Mouse (Mus musculus): ENCODE measurements at regions not wholly inside any gene's neighbourhood (a gene's known extent, or its start where the extent isn't known, plus 50 kb on each side); places are given as distances from the start of the nearest gene placed in this dataset.
A peak's percentile ranks its signal among the peaks of the same experiment; 100 is the strongest.

DNA sequence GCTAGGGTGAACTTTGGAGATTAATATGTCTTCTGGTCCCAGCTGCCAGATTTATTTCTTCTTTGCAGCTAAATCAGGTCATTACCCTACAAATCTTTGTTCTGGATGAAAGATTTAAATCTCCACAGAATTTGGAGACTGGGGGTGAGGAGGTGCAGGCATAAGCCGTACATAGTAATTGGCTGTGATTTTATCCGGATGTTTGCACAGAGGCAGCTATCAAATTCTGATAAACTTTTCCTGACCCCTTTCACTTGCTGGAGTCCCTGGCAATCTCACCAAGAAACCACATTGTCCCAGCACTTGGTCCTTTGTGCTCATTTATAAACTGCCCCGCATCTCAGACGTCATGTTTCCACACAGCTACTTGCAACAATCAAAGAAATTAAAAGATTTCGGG is 128.8 kb upstream of the Map3k7 start:
- peak; percentile 70; the same call in 1 of the 2 replicates for ATAC-seq (ENCODE audit: low FRiP score, low TSS enrichment)
- 26% methylated on average over 5 of the region's 5 CpGs for WGBS
- no peaks in the 10 kb centered on the region for H3K27me3 ChIP-seq (ENCODE audit: control insufficient read depth, insufficient read depth, low read length)
- H3K4me1 ChIP-seq (ENCODE audit: control insufficient read depth, insufficient read depth, low read length): peaks cover 27% of the 10 kb centered on the region
- no peak overlapping the region for H3K9ac ChIP-seq (ENCODE audit: low read depth, low read length)
- H3K27ac ChIP-seq (ENCODE audit: low read depth, low read length): peak overlapping the region; percentile 85; the same call in 1 of the 2 replicates
- no peak overlapping the region for H3K4me3 ChIP-seq (ENCODE audit: low read length)
- no peaks in the 10 kb centered on the region for H3K36me3 ChIP-seq (ENCODE audit: control insufficient read depth, insufficient read depth, low read length)
- H3K9me3 ChIP-seq (ENCODE audit: control insufficient read depth, low read length): no peaks in the 10 kb centered on the region
- no peak overlapping the region for H3K4me2 ChIP-seq (replicated peaks; ENCODE audit: low read depth, low read length)

DNA sequence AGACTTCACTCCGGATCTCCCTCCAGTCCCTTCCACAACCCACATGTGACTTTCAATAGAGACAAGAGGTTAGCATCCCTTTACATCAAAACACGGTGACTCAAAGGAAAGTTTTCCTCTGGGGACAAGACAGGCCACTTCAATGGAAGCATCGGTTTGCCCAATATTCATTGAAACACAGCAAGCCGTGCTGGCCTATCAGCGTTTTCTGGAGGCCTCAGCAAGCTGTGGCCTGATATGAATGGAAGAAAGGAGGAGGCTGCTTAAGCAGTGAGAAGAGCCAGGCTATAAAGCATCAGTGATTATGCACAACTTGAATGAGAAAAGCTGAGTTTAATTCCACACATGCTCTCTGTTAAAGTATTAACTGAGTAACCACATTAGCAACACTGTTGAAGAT is 125.3 kb upstream of the Map3k7 start:
- Histone ChIP-seq H3K27ac (ENCODE audit: low read depth, low read length) (0 out of 2 replicates have a peak overlapping the region, but pooled peaks have one; percentile 24), H3K27me3 (ENCODE audit: control insufficient read depth, insufficient read depth, low read length) (no peaks in the 10 kb centered on the region), H3K9me3 (ENCODE audit: control insufficient read depth, low read length) (peaks cover 5% of the 10 kb centered on the region; the same call in 1 of the 2 replicates), H3K9ac (ENCODE audit: low read depth, low read length) (no peak overlapping the region), H3K4me3 (ENCODE audit: low read length) (no peak overlapping the region), H3K4me2 (replicated peaks; ENCODE audit: low read depth, low read length) (no peak overlapping the region), H3K36me3 (ENCODE audit: control insufficient read depth, insufficient read depth, low read length) (no peaks in the 10 kb centered on the region), H3K4me1 (ENCODE audit: control insufficient read depth, insufficient read depth, low read length) (peaks cover 24% of the 10 kb centered on the region)
- 36% methylated on average over 5 of the region's 5 CpGs for whole genome bisulfite sequencing
- no peak for ATAC-seq (ENCODE audit: low FRiP score, low TSS enrichment)

DNA sequence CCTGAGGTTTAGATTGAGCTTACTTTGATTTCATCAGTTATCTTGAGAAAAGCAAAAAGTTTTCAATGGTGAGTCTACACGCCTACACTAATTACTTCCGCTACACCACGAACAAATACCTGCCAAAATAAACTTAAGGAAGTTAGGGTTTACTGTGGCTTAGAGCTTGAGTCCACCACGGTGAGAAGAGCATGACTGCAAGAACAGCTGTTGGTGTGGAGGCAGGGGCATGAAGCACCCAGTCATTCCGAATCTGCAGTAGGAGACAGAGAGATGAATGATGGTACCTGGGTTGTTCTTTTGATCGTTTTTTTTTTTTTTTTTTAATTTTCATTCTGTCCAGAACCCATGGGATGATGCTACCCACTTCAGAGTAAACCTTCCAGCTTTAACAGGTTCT is 114.1 kb upstream of the Map3k7 start:
- Histone ChIP-seq H3K27ac (ENCODE audit: low read depth, low read length) (no peak overlapping the region), H3K27me3 (ENCODE audit: control insufficient read depth, insufficient read depth, low read length) (no peaks in the 10 kb centered on the region), H3K4me2 (replicated peaks; ENCODE audit: low read depth, low read length) (no peak overlapping the region), H3K9me3 (ENCODE audit: control insufficient read depth, low read length) (no peaks in the 10 kb centered on the region; the same call in 1 of the 2 replicates), H3K36me3 (ENCODE audit: control insufficient read depth, insufficient read depth, low read length) (no peaks in the 10 kb centered on the region), H3K9ac (ENCODE audit: low read depth, low read length) (no peak overlapping the region), H3K4me1 (ENCODE audit: control insufficient read depth, insufficient read depth, low read length) (no peaks in the 10 kb centered on the region), H3K4me3 (ENCODE audit: low read length) (no peak overlapping the region)
- no peak for ATAC-seq (ENCODE audit: low FRiP score, low TSS enrichment)
- 68% methylated on average over 6 of the region's 6 CpGs for WGBS

DNA sequence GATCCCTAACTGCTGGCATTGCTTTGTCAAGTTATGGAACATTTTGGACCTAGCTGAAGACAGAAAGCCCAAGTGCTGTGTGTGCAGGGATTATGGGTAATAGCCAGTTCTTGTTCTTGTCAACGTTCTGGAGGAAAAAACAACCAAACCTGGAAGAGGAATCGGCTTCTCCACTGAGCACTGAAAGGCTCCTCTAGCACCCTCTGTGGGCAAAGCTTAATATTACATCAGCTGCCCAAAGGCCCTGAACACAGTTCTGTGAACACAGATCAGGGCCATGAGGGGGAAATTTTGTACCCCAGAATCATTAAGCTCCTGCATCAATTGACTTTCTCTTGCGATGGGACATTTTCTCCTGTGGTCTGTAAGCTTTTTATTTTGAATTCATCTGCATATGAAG is 112.9 kb upstream of the Map3k7 start:
- Histone ChIP-seq H3K9ac (ENCODE audit: low read depth, low read length) (no peak overlapping the region), H3K4me2 (replicated peaks; ENCODE audit: low read depth, low read length) (no peak overlapping the region), H3K9me3 (ENCODE audit: control insufficient read depth, low read length) (no peaks in the 10 kb centered on the region; the same call in 1 of the 2 replicates), H3K27me3 (ENCODE audit: control insufficient read depth, insufficient read depth, low read length) (no peaks in the 10 kb centered on the region), H3K4me3 (ENCODE audit: low read length) (no peak overlapping the region), H3K27ac (ENCODE audit: low read depth, low read length) (no peak overlapping the region), H3K4me1 (ENCODE audit: control insufficient read depth, insufficient read depth, low read length) (no peaks in the 10 kb centered on the region), H3K36me3 (ENCODE audit: control insufficient read depth, insufficient read depth, low read length) (no peaks in the 10 kb centered on the region)
- ATAC-seq (ENCODE audit: low FRiP score, low TSS enrichment): no peak
- 45% methylated on average over 3 of the region's 3 CpGs for WGBS

DNA sequence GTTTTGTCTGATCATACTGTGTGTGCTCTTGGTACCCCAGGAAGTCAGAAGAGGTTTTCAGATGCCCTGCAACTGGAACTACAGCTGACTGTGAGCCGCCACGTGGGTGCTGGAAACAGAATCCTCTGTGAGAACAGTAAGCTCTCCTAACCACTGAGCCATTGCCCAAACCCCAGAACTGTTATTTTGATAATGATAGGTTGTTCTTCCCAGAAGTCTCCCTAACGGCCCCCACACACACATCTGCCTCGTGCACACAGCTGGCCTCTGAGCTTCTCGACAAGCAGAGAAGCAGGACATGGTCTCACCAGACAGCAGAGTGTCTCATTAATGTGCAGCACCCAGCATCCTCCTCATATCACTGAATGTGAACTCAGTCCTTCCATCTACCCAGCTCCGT is 110.0 kb upstream of the Map3k7 start:
- Histone ChIP-seq H3K4me3 (ENCODE audit: low read length) (no peak overlapping the region), H3K4me1 (ENCODE audit: control insufficient read depth, insufficient read depth, low read length) (no peaks in the 10 kb centered on the region), H3K27ac (ENCODE audit: low read depth, low read length) (no peak overlapping the region)

DNA sequence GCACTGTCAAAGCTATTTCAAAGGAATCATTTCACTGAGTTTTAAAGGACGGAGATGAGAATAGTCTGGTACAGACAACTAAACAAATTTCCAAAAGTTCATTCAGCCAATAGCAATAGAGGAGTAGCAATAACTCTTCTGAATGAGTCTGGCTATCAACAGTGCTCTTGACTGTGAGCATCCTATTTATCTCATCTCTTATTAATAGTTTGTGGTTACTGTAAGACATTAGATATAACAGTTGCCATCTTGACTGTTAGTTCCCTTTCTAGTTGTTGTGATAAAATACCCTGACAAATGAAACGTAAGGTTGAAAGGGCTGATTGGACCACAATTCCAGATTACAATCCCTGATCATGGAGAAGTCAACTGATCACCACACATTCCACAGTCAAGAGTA is 103.5 kb upstream of the Map3k7 start:
- H3K36me3 ChIP-seq (ENCODE audit: control insufficient read depth, insufficient read depth, low read length): no peaks in the 10 kb centered on the region
- no peak overlapping the region for H3K4me3 ChIP-seq (ENCODE audit: low read length)
- no peak overlapping the region for H3K4me2 ChIP-seq (replicated peaks; ENCODE audit: low read depth, low read length)
- H3K4me1 ChIP-seq (ENCODE audit: control insufficient read depth, insufficient read depth, low read length): no peaks in the 10 kb centered on the region
- 92% methylated on average over 2 of the region's 2 CpGs for WGBS
- no peak for ATAC-seq (ENCODE audit: low FRiP score, low TSS enrichment)
- no peaks in the 10 kb centered on the region for H3K27me3 ChIP-seq (ENCODE audit: control insufficient read depth, insufficient read depth, low read length)
- no peaks in the 10 kb centered on the region for H3K9me3 ChIP-seq (ENCODE audit: control insufficient read depth, low read length)
- no peak overlapping the region for H3K9ac ChIP-seq (ENCODE audit: low read depth, low read length)
- H3K27ac ChIP-seq (ENCODE audit: low read depth, low read length): no peak overlapping the region

More for the DNA sequence above, 110.0 kb upstream of the Map3k7 start:
- 75% methylated on average over 6 of the region's 6 CpGs for WGBS
- Histone ChIP-seq H3K4me2 (replicated peaks; ENCODE audit: low read depth, low read length) (no peak overlapping the region), H3K36me3 (ENCODE audit: control insufficient read depth, insufficient read depth, low read length) (no peaks in the 10 kb centered on the region), H3K9ac (ENCODE audit: low read depth, low read length) (no peak overlapping the region), H3K27me3 (ENCODE audit: control insufficient read depth, insufficient read depth, low read length) (no peaks in the 10 kb centered on the region), H3K9me3 (ENCODE audit: control insufficient read depth, low read length) (no peaks in the 10 kb centered on the region)
- ATAC-seq (ENCODE audit: low FRiP score, low TSS enrichment): no peak

DNA sequence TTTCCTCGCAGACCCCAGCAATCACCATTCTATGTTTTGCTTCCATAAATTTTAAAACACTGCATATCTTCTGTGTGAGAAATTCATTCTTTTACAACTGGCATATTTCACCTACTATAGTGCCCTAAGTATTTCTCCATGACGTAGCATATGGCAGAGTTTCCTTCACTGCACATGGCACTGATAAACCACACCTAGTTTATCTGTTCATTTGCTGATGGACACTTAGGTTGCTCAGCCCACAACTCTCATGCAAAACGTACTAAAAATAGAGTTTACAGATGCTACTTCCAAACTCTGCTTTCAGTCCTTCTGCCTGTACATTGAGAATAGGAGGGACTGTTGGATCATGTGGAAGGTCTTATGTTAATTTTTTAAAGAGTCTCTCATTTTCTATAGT is 102.7 kb upstream of the Map3k7 start:
- no peak overlapping the region for H3K4me2 ChIP-seq (replicated peaks; ENCODE audit: low read depth, low read length)
- H3K36me3 ChIP-seq (ENCODE audit: control insufficient read depth, insufficient read depth, low read length): no peaks in the 10 kb centered on the region
- H3K9me3 ChIP-seq (ENCODE audit: control insufficient read depth, low read length): no peaks in the 10 kb centered on the region
- no peak overlapping the region for H3K4me3 ChIP-seq (ENCODE audit: low read length)
- no peaks in the 10 kb centered on the region for H3K4me1 ChIP-seq (ENCODE audit: control insufficient read depth, insufficient read depth, low read length)
- H3K27ac ChIP-seq (ENCODE audit: low read depth, low read length): no peak overlapping the region
- ATAC-seq (ENCODE audit: low FRiP score, low TSS enrichment): no peak
- no peak overlapping the region for H3K9ac ChIP-seq (ENCODE audit: low read depth, low read length)
- no peaks in the 10 kb centered on the region for H3K27me3 ChIP-seq (ENCODE audit: control insufficient read depth, insufficient read depth, low read length)
- 77% methylated on average over 3 of the region's 3 CpGs for WGBS

DNA sequence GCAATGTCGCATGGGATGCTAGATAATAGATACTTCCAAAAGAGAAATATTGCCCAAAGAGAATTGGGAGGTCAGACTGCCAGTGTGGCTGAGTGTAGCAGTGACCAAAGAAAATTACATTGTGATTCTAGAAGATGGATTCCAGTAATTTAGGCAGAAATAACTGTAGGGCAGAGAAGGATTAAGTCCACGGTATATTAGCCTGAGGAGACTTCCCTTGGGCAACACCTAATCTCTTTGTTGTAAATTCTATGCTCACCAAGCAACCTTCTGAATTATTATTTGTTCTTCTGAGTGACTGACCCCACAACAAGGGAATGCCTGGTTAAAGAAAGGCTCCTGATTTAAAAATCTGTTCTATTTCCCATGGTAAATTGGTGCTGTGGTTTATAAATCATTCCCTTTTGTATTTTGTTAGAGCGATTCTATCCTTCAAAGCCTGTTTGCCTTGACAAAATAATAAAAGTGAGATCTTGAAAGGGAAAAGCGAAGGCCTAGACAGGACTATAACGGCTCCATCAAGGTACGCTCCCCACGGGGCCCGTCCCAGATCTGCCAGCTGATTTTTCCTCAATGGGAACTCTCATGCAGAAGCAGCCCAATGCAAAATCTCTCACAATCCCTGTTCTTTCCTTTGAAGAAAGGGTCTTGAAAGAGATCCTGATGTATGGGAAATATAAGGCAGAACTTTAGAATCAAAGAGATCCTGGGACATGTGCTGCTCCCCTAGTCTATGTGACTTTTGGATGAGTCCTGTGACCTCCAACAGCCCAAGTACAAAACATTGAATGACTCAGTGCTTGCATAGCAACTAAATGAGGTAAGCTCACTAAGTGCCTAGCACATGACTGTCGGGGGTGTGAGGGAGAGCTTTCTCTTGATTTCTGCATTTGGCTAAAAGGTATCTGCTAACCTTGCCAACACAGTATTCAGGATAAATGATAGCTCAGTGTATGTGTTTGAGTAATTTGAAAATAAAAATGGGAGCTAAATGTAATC is 90.6 kb upstream of the Map3k7 start:
- Histone ChIP-seq H3K4me3 (ENCODE audit: low read length) (no peak overlapping the region), H3K4me1 (ENCODE audit: control insufficient read depth, insufficient read depth, low read length) (no peaks in the 10 kb centered on the region), H3K9me3 (ENCODE audit: control insufficient read depth, low read length) (no peaks in the 10 kb centered on the region), H3K9ac (ENCODE audit: low read depth, low read length) (no peak overlapping the region), H3K4me2 (replicated peaks; ENCODE audit: low read depth, low read length) (no peak overlapping the region), H3K36me3 (ENCODE audit: control insufficient read depth, insufficient read depth, low read length) (no peaks in the 10 kb centered on the region), H3K27me3 (ENCODE audit: control insufficient read depth, insufficient read depth, low read length) (no peaks in the 10 kb centered on the region), H3K27ac (ENCODE audit: low read depth, low read length) (no peak overlapping the region)
- 67% methylated on average over 9 of the region's 9 CpGs for WGBS
- ATAC-seq (ENCODE audit: low FRiP score, low TSS enrichment): no peak

DNA sequence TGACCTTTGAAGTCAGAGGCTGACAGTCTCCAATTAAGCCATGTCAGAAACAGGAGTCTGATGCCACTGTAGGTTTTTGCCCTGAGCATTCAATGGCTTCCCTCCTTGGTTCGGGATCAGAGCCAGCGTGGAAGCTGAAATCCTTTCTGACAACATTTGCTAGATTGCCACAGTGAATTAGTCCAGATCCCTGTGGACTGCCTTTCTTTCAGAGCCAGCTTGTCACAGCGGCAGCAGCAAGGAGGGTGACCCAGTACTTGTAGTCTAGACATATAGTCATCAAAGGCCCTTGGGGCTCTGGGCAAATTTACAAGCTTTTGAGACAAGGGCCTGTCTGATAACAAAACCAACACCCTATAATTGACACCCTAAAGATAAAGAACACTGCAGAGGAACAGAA is 86.5 kb upstream of the Map3k7 start:
- H3K9ac ChIP-seq (ENCODE audit: low read depth, low read length): no peak overlapping the region
- H3K4me3 ChIP-seq (ENCODE audit: low read length): no peak overlapping the region
- no peak overlapping the region for H3K27ac ChIP-seq (ENCODE audit: low read depth, low read length)
- H3K4me2 ChIP-seq (replicated peaks; ENCODE audit: low read depth, low read length): no peak overlapping the region
- no peaks in the 10 kb centered on the region for H3K36me3 ChIP-seq (ENCODE audit: control insufficient read depth, insufficient read depth, low read length)
- no peaks in the 10 kb centered on the region for H3K9me3 ChIP-seq (ENCODE audit: control insufficient read depth, low read length)
- 67% methylated on average over 3 of the region's 3 CpGs for WGBS
- H3K27me3 ChIP-seq (ENCODE audit: control insufficient read depth, insufficient read depth, low read length): no peaks in the 10 kb centered on the region
- H3K4me1 ChIP-seq (ENCODE audit: control insufficient read depth, insufficient read depth, low read length): 0 out of 2 replicates have a peak, but pooled peaks cover 3% of the 10 kb centered on the region
- no peak for ATAC-seq (ENCODE audit: low FRiP score, low TSS enrichment)
